Mouse (Mus musculus) kidney, adult 11 months (tissue): ENCODE data around the gene Mrpl38.

Experiments used
- DNase-seq: peaks from one replicate; pipeline ENCODE4 v3.0.0; 2022

Mrpl38 gene

GRCm38 (mm10) chr11:116138468-116139138 is at the start of gene Mrpl38:
Gene Mrpl38 (minus strand): TSS chr11:116138868.
- peak; percentile 94 for DNase-seq

GRCm38 (mm10) chr11:116187226-116187930 is 48.7 kb upstream of the Mrpl38 start:
- no peak for DNase-seq

GRCm38 (mm10) chr11:116186360-116186759 is 47.7 kb upstream of the Mrpl38 start:
- DNase-seq = no peak

- DNase-seq = no peak
Observed at GRCm38 (mm10) chr11:116185836-116186235, 47.2 kb upstream of the Mrpl38 start.

GRCm38 (mm10) chr11:116178411-116179121 is 39.9 kb upstream of the Mrpl38 start:
- DNase-seq = no peak

GRCm38 (mm10) chr11:116176010-116176409 is 37.3 kb upstream of the Mrpl38 start:
- no peak for DNase-seq

- DNase-seq = peak; percentile 84
Observed at GRCm38 (mm10) chr11:116174775-116175448, 36.2 kb upstream of the Mrpl38 start.

GRCm38 (mm10) chr11:116171959-116172358 is 33.3 kb upstream of the Mrpl38 start:
- DNase-seq = peak; percentile 36

- peak; percentile 61 for DNase-seq
Observed at GRCm38 (mm10) chr11:116170003-116170800, 31.5 kb upstream of the Mrpl38 start.

- DNase-seq = no peak
Observed at GRCm38 (mm10) chr11:116169214-116169613, 30.5 kb upstream of the Mrpl38 start.

GRCm38 (mm10) chr11:116167884-116168439 is 29.3 kb upstream of the Mrpl38 start, which contains the start of gene Fbf1:
Gene Fbf1 (minus strand): TSS chr11:116168166.
- DNase-seq = peak; percentile 94

- no peak for DNase-seq
Observed at GRCm38 (mm10) chr11:116167232-116167631, 28.6 kb upstream of the Mrpl38 start.

GRCm38 (mm10) chr11:116163002-116163401 is 24.3 kb upstream of the Mrpl38 start:
- peak; percentile 58 for DNase-seq

- no peak for DNase-seq
Observed at GRCm38 (mm10) chr11:116162146-116162545, 23.5 kb upstream of the Mrpl38 start.

GRCm38 (mm10) chr11:116161312-116161711 is 22.6 kb upstream of the Mrpl38 start:
- no peak for DNase-seq

GRCm38 (mm10) chr11:116150960-116151359 is 12.3 kb upstream of the Mrpl38 start:
- no peak for DNase-seq

- DNase-seq = no peak
Observed at GRCm38 (mm10) chr11:116149341-116149740, 10.7 kb upstream of the Mrpl38 start.

GRCm38 (mm10) chr11:116148761-116149221 is 10.1 kb upstream of the Mrpl38 start:
- no peak for DNase-seq

GRCm38 (mm10) chr11:116146294-116146985 is 7.8 kb upstream of the Mrpl38 start:
- peak; percentile 85 for DNase-seq

- DNase-seq = peak; percentile 52
Observed at GRCm38 (mm10) chr11:116145481-116146293, 7.0 kb upstream of the Mrpl38 start.
